Comparison of ENCODE assay signal across 8 mouse cellular contexts in the genomic region with DNA sequence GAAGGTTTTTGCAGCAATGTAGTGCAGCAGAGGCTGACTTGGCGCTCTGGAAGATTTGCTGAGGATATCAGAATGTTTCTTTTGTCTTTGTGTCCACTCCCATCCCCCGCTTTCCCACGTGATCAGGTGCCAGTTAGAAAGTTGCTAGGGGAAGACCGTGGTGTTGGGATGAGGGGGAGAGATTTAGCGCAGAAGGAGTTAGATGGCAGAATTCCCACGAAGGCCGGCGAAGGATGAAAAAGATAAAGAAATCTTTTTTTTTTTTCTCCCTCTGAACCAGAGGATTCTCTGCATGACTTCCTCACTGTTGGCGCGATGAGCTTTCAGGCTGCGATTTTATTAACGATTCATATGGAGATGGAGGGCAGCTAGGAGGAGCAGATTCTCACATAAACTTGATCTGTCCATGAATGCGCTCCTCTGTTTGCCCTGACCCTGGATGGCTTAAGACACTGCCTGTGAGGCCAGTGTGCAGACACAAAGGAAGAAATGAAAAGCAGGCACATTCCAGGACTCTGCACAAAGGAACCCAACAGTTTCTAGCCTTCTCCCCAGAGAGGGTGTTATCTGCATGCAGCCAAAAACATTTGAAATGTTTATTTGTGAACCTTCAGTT.
DNase-seq lines count a peak whose midpoint lies in the region; ATAC-seq and TF ChIP-seq lines count a peak whose summit lies in the region.

No protein-coding gene starts in this region.

- H3K9me3 ChIP-seq in forebrain, embryonic 11.5 days (ENCODE audit: control insufficient read depth, low read length), result no peaks in the 10 kb centered on the region
- H3K9me3 ChIP-seq in heart, embryonic 14.5 days (ENCODE audit: control insufficient read depth, low read length), result no peaks in the 10 kb centered on the region
- no peaks in the 10 kb centered on the region for H3K9me3 ChIP-seq in liver, embryonic 14.5 days (ENCODE audit: control insufficient read depth, low read length)

- TF ChIP-seq CTCF in liver, embryonic 14.5 days (IDR thresholded peaks at IDR 0.05; ENCODE audit: low read depth), result no peak

- peak overlapping the region; percentile 9 for H3K4me3 ChIP-seq in forebrain, embryonic 11.5 days (ENCODE audit: low read depth, low read length)
- peak overlapping the region; percentile 20 to 38 for H3K4me3 ChIP-seq in heart, embryonic 14.5 days (ENCODE audit: control insufficient read depth in 1 of 2, insufficient read depth in 1 of 2, low read depth in 1 of 2, low read length in 2 of 2)
- no peak overlapping the region for H3K4me3 ChIP-seq in liver, embryonic 14.5 days (ENCODE audit: insufficient read depth in 1 of 2, low read depth in 2 of 2, low read length in 2 of 2)

- 3% methylated on average over 13 of the region's 13 CpGs for WGBS in forebrain, embryonic 11.5 days
- 3% methylated on average over 13 of the region's 13 CpGs for WGBS in heart, embryonic 14.5 days
- 10% methylated on average over 13 of the region's 13 CpGs for WGBS in liver, embryonic 14.5 days (ENCODE audit: insufficient replicate concordance)

- no peaks in the 10 kb centered on the region for H3K36me3 ChIP-seq in forebrain, embryonic 11.5 days (ENCODE audit: control insufficient read depth, insufficient read depth, low read length)
- H3K36me3 ChIP-seq in heart, embryonic 14.5 days (ENCODE audit: control insufficient read depth, insufficient read depth, low read length), result no peaks in the 10 kb centered on the region
- no peaks in the 10 kb centered on the region for H3K36me3 ChIP-seq in liver, embryonic 14.5 days (replicated peaks; ENCODE audit: control insufficient read depth, insufficient read depth, low read depth)

- H3K27ac ChIP-seq in forebrain, embryonic 11.5 days (ENCODE audit: low read depth, low read length), result peak overlapping the region; percentile 82
- H3K27ac ChIP-seq in heart, embryonic 14.5 days (replicated peaks in 1 of 2; ENCODE audit: control insufficient read depth in 1 of 2, insufficient read depth in 1 of 2, low read depth in 2 of 2, low read length in 2 of 2), result peak overlapping the region; percentile 61 to 75
- no peak overlapping the region for H3K27ac ChIP-seq in liver, embryonic 14.5 days

- H3K4me1 ChIP-seq in forebrain, embryonic 11.5 days (replicated peaks; ENCODE audit: control insufficient read depth, insufficient read depth, low read length), result peaks cover 18% of the 10 kb centered on the region; the same call in 1 of the 2 replicates
- peaks cover 2 to 13% of the 10 kb centered on the region in 2 experiments; a peak in 2 of 4 replicates for H3K4me1 ChIP-seq in heart, embryonic 14.5 days (ENCODE audit: control insufficient read depth in 2 of 2, insufficient read depth in 2 of 2, low read length in 2 of 2)
- peaks cover 0 to 5% of the 10 kb centered on the region in 2 experiments; a peak in 1 of 4 replicates for H3K4me1 ChIP-seq in liver, embryonic 14.5 days (replicated peaks; ENCODE audit: control insufficient read depth in 2 of 2, insufficient read depth in 2 of 2, low read length in 1 of 2)

- peak; percentile 91 for ATAC-seq in forebrain, embryonic 11.5 days (replicated peaks; ENCODE audit: low FRiP score)
- no peak for ATAC-seq in heart, embryonic 14.5 days (ENCODE audit: insufficient number of reproducible peaks, insufficient read depth, low FRiP score, low read depth)
- no peak for ATAC-seq in liver, embryonic 14.5 days (ENCODE audit: insufficient read depth)

- H3K4me2 ChIP-seq in forebrain, embryonic 11.5 days (ENCODE audit: low read depth, low read length, severe bottlenecking), result peak overlapping the region; percentile 61
- H3K4me2 ChIP-seq in heart, embryonic 14.5 days (ENCODE audit: low read length), result peak overlapping the region; percentile 67
- peak overlapping the region; percentile 26 for H3K4me2 ChIP-seq in liver, embryonic 14.5 days (ENCODE audit: low read depth)

- TF ChIP-seq EP300 in liver, embryonic 14.5 days (IDR thresholded peaks at IDR 0.05; ENCODE audit: low read depth), result no peak

- DNase-seq in layer of hippocampus, adult 11-12 months (ENCODE audit: low spot score), result peak; percentile 74
- DNase-seq in layer of hippocampus, adult 9-10 months (ENCODE audit: low spot score), result no peak
- DNase-seq in forebrain, embryonic 11.5 days (ENCODE audit: low spot score), result peak; percentile 88
- DNase-seq in kidney, postnatal 14 days, result peak; percentile 65
- DNase-seq in liver, embryonic 14.5 days (ENCODE audit: low read depth in 3 of 3, low spot score in 3 of 3), result no peak
- peak; percentile 67 for DNase-seq in ovary, adult 18-20 months (ENCODE audit: low spot score)
- DNase-seq in B cell, adult 2 months, result no peak

- H3K9ac ChIP-seq in forebrain, embryonic 11.5 days (ENCODE audit: low read length), result peak overlapping the region; percentile 43
- peak overlapping the region; percentile 66 for H3K9ac ChIP-seq in heart, embryonic 14.5 days (ENCODE audit: low read length)
- H3K9ac ChIP-seq in liver, embryonic 14.5 days (replicated peaks), result no peak overlapping the region

- H3K27me3 ChIP-seq in forebrain, embryonic 11.5 days (ENCODE audit: control insufficient read depth, insufficient read depth, low read length), result no peaks in the 10 kb centered on the region
- H3K27me3 ChIP-seq in heart, embryonic 14.5 days (ENCODE audit: control insufficient read depth, insufficient read depth, low read length), result no peaks in the 10 kb centered on the region
- no peaks in the 10 kb centered on the region for H3K27me3 ChIP-seq in liver, embryonic 14.5 days (ENCODE audit: control insufficient read depth, insufficient read depth, low read length)

Comparison
In these comparisons a context has a peak if more than half of its experiments do, and no peak if none do; other contexts are left out.
1. DNase-seq: peak in layer of hippocampus, adult 11-12 months (single experiment), forebrain, embryonic 11.5 days (single experiment), kidney, postnatal 14 days (single experiment) and ovary, adult 18-20 months (single experiment); none in layer of hippocampus, adult 9-10 months (single experiment), liver, embryonic 14.5 days (0 of 3) and B cell, adult 2 months (0 of 2).
2. H3K4me3 ChIP-seq: peak in forebrain, embryonic 11.5 days (single experiment) and heart, embryonic 14.5 days (2 of 2); none in liver, embryonic 14.5 days (0 of 2).
3. Peak in every context shown above with its lines, with median percentiles within 50 percentile points of each other: H3K4me2 ChIP-seq.